Mouse (Mus musculus) G1E (cell line): Measurements from ENCODE around the gene Abcc10.

Source experiments
- CTCF ChIP-seq: IDR thresholded peaks from 2 replicates; pipeline ENCODE4 v1.5.1; 2012; ENCODE audit warnings: low read depth, low read length, inconsistent platforms, mixed read lengths
- POLR2AphosphoS5 ChIP-seq: IDR thresholded peaks from 2 replicates; pipeline ENCODE4 v1.6.1; 2012; ENCODE audit warnings: low read depth, low read length, inconsistent platforms; ENCODE audit not compliant: insufficient replicate concordance

- TF ChIP-seq CTCF (peak; percentile 59), POLR2AphosphoS5 (no peak)
Measured at GRCm38 (mm10) chr17:46371783-46372182, 43.6 kb upstream of the Abcc10 start.
